Mouse (Mus musculus) MN1 (cell line): ENCODE results near the gene Tenm4.

Source experiments
- DNase-seq: peaks from one replicate; pipeline ENCODE4 v3.0.0-alpha.2; 2016; ENCODE audit warnings: low spot score

Gene Tenm4

DNA sequence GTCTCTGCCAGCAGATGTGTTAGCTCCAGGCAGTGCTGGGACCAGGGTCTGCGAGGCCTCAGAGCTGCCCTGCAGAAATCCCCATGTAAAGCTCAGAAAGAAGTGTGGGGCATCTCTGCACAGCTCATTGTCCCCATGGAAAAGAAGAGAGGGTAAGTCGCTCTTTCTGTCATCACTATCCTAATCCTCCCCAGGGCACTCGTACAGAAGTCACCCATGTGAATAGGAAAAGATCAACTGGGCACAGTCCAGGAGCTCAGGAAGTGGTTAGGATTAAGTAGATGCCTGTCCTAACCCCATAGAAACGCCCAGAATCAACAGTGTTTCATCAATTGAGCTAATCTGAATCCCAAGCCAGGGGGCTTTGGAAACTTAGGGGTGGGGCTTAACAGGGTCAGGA is 476.6 kb downstream of the Tenm4 start:
- no peak for DNase-seq

DNA sequence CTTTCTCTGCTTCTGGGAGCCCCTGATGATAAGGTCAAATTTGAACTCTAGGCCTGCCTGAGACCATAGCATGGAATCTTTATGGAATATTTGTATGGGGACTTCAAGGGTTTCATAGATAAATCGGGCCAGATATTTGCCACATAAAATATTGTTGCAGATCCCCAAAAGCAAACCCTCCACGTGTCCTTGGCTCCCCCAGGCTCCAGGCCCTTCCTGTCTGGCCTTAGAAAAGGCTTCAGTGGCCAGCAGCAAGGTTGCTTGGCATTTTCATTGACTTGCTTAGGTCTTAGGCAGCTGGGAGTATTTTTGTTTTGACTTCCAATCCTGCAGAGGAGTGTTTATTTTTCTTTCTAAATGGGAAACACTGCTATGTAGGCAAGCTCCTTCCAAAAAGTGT is 477.6 kb downstream of the Tenm4 start:
- no peak for DNase-seq

DNA sequence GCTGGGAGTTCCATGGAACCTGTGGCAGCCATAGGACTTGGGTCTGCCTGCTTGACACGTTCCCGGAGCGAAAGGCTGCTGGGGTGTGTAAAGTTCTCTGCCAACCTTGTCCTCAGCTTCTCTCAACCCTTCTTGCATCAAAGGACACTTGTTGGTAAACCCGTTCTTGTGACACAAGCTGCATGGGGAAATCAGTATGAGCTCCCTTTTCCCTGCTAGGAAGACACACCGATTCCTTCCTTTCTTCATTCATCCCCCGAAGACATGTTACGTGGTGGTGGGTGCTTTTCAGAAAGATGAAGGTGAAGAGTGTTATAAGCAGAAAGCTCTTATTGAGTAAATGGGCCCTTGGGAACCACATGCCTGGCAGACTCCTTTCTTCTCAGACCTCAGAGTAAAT is 478.1 kb downstream of the Tenm4 start:
- no peak for DNase-seq

DNA sequence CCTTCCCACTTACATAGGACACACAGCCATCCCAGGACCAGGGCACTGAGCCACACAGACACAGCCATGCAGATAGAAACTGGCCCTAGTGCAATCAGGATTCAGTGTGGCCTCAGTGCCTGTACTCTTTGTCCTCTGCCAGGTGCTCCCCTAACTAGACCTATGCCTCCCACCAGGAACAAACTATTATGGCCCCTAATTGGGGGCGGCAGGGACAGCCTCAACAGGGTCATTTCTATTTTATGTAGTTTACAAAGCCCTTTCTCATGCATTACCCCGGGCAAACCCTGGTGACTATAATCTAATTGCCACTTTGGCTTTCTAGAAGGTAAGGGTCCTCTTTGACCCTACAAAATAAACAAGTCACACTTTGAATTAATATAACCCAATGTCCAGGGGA is 479.4 kb downstream of the Tenm4 start:
- no peak for DNase-seq

DNA sequence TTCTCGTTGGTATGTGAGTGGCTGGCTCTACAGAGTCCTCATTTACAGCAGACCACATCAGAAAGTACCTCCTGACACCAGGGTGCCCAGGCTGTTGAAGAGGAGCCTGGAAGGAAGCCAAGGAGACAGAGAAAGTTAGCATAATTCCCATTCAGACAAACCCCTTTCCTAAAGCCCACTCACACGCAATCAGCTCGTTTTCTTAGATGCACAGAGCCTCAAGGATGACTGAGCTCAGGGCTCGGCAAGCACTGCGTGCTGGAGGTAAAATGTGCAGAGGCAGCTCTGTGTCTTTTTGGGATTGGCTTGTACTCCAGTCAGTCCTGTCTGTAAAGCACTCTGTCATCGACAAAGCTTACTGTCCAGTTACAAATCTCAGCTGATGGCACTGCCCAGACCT is 480.0 kb downstream of the Tenm4 start:
- no peak for DNase-seq

DNA sequence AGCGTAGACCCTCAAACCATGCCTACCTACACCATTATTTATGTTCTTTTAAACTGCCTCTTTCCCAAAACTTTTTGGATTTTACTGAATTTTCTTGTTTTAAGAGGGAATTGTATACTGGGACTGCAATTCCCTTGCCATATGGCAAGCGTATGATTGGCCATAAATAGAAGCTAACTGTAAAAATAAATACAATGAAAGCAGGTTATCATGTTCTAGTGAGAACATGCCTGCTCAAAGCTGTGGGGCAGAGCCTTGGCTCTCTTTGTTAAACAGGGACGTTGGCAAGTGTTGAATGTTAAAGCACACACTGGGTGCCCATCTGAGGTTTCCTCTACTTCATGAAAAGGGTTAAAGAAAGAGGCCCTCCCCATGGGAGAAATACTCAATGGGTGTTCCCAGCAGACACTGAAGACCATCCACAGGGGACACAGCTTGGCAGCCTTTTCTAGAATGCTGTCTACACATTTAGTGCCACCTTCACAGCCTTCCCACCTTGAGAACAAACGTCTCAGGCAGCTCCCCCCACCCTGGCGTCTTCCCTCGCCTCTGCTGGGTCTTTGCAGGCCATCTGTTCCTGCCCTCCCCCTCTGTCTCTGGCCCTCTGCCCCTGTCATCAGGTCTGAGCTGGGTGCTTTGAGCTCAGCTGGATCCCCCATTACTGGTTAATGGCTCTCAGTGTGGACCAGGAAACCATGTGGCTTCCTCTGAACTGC is 480.7 kb downstream of the Tenm4 start:
- DNase-seq: peak; percentile 21

DNA sequence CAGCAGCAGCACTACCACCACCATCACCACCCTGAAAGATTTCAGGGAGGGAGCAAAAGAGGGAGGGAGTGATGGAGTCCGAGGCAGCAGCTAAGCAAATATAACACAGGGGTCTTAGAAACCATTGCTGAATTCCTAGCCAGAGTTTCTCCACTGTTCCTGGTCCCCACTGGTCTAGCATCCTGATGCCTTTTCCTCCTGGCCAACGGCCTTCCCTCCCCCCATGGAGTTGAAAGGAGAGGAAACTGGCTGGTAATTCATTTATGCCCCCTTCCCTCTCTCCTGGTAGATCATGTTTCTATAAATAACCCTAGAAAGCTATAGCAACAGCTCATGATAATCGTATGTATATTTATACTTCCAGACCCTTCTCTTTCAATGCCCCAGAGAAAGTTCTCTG is 481.8 kb downstream of the Tenm4 start:
- no peak for DNase-seq

DNA sequence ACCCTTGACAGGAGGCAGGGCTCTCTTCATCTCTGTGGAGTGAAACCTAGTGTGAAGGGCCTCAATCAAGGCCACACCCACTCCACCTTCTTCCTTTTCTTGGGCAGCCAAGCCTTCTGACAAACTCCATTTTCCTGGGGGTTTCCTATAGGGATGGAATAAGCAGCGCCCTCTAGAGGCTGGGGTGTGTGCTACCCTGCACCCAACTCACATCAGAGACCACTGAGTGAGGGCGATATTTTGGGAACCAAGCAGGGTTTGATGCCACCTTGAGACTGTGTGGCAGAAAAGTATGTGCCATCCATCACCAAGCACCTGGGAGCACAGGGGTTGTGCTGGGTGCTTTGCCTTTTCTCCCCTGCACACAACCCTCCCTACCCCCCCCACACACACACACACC is 483.2 kb downstream of the Tenm4 start:
- no peak for DNase-seq

DNA sequence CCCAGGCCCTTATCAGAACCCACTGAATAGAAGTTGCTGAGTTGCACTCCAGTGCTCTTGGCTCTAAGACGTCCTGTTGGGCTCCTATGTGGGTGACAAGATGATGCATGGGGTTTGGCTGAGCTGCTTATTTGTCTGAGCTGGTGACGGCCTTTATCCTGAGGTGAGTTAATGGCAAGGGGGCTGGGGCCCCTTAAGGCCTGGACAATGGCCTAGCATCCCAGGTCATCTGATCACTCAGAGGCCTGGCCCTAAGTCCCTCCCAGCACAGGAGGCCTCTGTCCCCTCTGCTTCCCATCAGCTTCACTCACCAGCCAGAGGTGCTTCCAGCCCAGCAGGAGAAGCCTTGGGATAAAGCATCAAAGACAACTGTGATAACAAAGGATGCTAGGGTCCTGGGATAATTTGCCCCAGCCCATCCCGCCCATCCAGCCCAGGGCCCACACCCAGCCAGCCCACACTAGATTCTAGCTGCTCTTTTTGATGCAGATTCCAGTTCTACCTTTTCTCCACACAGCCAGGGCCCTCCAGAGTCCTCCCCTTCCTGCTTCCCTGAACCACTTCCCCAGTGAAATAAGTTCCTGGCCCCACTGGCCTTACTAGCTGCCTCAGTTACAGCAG is 484.2 kb downstream of the Tenm4 start:
- DNase-seq: no peak

DNA sequence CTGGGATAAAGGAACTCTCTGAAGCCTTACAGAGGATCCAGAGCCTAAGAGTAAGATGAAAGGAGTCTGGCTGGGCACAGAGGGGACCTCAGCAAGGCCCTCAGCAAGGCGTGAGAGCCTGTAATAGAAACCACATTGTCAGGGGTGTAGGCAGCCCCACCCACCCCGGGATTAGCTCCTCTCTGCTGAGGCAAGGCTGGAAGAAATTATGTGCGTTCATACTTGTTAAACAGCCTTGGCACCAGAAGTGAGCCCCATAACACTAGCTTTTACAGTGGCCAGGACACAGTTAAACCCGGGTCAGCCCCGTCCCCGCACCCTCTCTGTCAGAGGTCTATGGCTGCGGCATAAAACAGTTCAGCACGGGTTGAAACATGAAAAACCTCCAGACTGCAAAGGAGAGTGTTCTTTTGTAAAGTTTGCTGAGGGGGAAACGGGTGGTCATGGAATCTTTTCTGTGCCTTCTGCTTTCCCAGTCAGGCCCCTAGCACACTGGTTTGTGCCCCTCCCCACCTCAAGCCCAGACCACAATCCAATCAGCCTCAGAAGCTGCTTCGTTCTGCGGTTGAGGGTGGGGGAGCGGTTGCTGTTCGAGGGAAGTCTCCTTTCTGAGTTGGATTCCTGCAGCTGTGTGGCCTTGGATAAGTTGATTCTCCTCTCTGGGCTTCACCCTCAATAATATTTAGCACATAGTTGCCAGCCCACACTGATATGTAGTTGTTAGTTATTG is 486.2 kb downstream of the Tenm4 start:
- DNase-seq: no peak

DNA sequence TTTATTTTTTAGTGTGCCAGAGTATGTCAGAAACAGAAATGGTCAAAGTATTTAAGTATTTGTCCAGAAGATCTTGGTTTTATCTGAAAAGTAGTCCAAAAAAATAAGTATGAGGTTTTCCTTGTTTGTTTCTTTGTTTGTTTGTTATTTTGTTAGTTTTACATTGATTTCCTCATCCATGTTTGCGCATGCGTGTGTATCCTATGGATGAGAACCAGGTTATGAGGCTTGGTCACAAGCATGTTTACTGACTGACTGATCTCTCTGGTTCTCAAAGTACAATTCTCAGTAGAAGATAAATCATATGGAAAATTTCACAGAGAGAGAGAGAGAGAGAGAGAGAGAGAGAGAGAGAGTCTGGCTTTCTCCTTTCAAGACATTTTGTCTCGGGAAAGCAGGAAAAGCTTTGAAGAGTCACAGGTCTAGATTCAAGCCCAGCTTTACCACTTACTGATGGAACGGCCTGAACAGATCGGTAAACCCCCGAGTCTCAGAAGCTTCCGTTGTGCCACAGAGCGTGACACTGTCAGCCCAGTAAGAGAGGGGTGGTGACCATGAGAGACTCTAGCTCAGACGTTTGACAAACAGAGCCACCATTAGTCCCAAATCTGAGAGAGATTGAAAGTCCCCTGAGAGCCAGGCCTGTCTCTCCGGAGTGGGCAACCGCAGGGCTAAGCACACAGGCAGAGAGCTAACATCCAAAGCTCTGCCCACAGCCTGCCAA is 487.0 kb downstream of the Tenm4 start:
- DNase-seq: no peak

DNA sequence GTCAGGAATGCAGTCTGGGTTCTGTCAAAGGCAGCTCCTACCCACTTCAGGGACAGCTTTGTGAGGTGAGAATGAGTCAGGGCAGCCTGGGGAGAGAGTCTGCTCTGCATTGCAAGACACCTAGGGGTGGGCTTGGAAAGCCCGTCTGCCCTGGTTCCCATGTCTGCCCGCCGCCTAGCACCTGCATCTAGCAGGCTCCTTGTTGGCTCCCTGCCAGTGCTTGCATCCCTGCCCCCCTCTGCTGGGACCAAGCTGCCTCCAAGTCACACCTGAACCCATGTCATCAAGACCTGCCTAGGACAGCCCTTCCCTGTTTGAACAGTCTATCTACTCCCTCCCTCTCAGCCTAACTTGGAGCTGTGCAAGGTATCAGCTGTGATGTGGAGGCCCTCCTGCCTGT is 489.9 kb downstream of the Tenm4 start:
- no peak for DNase-seq

DNA sequence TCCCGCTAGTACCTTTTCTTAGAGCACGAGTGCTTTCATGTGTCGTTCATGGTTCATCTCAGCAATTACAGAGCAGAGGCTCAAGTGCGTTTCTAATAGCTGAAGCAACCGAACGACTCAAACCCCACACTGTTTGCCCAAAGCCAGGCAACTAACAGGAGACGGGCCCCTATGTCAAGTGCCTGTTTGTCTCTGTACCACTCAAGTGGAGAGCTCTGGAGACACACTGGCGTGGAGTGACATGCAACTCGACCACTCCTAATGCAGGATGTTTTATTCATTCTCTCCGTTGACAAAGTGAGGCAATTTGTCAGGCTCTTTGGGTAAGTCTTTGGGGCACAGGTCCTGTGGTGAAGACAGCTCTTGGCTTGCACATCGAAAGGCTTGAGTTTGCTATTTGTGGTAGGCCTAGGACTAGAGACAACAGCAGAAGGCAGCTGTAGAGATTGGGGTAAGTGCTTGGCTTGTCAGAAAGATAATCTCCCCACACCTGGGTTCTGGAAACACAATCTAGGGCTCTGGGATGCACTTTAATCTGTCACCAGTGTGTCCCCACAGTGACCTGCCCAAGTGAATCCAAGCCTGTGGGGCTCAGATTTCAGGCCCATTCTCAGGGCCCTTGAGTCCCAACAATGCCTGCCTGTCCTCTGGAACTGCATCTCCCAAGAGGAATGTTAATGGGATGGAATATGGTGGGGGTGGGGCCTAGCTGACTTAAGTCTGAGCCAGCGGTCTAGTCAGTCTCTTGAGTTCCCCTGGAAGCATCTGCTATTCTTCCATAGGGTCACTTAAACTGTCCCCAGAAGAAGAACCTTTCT is 490.5 kb downstream of the Tenm4 start:
- no peak for DNase-seq

DNA sequence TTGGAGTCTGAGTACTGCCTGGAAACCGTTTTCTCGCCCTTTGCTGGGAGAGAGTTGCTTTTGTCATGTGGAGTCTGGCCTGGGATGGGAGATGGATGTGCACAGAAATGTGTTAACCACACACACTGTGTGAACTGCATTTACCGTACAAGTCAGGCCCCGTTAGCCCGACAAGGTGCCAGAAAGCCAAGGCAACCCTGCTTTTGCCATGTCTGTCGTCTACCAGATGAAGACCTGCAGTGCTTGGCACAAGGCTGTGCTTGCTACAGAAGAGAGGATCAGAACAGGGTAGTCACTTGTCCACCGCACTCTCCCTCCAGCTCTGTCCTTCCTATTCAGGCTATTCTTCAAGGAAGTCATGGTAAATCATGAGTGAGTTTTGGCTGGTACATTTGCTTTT is 492.3 kb downstream of the Tenm4 start:
- no peak for DNase-seq

DNA sequence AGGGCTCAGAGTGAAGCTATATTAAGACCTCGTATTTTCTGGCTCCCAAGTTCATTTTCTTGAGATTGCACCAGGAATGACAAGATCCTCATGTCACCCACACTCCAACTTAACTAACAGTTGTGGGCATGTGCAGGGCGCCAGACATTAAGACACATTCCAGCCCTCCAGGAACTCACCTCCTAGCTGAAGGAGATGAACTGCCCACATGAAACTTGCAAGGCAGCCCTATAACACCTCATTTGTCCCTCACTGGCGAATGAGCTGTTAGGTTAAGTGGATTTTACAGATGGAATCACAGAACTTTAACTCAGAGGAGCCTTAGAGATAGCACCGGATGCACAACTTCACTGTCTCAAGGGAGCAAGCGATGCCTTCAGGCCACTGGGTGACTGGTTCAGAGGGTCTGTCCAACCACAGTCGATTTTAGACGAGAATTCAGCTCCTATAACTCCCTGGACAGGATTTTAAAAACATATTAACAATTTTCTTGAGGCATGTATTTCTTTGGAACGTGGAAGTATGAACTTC is 495.4 kb downstream of the Tenm4 start:
- DNase-seq: no peak

DNA sequence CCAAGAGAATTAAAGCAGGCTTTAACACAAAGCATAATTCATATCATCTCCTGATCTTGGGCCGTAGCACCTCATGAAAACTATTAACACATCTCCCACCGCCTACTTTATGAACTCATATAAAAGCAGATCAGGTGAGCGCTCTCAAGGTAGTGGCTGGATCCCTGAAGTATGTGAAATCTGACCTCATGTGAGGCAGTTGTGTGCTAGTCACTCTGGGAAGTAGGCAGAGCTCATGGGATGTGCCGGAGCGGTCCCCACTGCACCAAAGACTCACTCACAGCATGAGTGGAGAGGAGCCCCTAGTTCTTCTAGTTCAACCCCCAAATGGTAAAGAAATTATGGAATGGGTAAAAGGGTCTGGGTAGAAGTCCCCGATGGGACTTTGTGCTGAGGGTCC is 496.6 kb downstream of the Tenm4 start:
- no peak for DNase-seq

DNA sequence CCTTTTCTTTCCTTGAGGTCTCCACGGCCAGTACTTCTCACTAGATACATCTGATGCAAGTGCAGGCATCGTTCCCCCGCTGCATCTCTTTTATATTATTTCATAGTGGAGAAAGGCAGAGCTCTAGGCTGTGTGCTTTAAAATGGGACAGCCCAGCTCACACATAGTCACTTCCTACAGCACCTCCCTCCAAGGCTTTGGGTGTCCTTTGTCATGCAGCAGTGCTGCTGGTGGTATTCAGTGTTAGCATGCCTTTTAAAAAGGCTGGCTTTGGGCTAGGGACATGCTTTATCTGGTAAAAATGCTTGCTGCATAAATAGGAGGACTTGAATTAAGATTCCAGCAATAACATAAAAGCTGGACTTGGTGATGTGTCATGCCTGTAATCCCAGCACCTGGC is 499.0 kb downstream of the Tenm4 start:
- no peak for DNase-seq

DNA sequence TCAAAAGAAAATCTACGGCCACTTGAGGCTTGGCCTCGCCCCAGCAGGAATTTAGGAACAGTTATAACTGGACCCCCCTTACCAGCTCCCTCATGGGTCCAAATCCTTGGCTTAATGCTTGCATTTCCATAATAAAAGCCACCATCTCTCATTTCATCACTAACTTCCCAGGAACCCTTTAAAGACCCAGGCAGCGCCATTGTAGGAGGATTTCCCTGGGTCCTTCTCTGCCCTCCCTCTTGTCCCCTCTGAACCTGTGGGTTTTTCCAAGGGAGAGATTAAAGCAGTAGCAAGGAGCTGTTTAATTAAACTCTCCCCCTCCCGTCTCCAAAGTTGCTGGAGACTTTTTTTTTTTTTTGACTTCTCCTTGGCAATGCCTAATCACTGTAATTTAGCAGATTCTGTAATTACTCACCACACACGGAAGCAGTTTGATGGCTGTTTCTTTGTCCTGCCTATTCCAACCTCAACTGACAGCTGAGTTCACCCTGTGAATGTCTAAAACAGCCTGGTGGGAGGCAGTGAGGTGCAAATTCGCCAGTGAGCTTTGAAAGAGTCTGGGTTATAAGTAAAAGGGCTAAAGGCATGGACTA is 501.4 kb downstream of the Tenm4 start:
- DNase-seq: no peak

DNA sequence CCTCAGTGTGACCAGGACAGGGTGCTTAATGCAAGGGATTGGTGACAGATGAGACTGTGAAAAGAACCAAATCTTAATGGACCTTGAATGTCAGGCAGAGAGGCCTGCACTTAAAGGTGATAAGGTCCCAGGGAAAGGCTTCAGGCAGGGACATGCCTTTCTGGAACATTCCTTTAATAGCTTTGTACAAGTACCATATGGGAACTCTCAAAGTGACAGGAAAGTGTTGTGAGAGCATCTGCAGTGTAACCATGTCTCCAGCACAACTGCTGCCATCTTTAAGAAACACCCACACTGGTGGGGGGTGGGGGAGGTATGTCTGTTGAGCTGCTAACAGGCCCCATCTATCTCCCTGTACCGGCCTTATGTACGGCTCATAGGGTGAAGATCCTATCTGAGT is 506.0 kb downstream of the Tenm4 start:
- DNase-seq: no peak

DNA sequence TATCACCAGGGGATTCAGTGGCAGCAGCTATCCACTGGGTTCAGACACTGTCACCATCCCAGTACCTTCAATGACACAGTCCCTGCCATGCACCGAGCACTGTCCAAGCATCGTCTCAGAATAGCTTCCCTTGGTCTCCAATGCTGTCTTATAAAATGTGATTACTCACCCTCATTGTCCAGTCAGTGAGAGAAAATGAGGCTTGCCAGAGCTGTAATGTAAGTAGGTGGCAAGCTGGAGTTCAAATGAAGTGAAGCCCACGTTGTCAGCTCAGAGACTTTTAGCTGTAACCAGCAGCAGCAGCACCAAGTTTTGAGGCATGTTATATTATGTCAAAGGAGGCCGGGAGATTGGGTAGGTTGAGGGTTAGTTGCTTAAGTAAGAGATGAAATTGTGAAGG is 507.2 kb downstream of the Tenm4 start:
- no peak for DNase-seq

DNA sequence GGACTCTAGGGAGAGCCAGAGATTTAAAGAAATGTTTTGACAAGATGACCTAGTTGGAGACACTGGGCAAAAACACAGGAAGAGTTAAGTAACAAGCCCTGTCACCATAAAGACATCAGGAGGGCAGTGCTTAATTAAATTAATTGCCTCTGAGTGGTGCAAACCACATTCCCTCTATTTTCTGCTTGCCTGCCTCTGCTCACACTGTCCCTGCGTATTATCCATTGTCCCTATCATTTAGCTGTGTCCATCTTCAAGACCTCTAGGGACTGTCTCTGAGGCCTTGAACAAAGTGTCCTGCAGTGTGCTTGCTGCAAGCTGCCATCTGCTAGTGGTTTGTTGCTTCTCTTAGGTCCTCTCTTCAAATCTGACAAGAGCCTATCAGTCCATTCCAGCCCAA is 508.7 kb downstream of the Tenm4 start:
- peak; percentile 58 for DNase-seq
